Mouse (Mus musculus) hindbrain, postnatal 0 days (tissue): ENCODE measurements around the gene Fbp1. TPM values are rescaled to one million over a fixed set of nuclear protein-coding genes. Genes with fewer than 3 reads are reported as not detected.
A peak's percentile ranks its signal among the peaks of the same experiment; 100 is the strongest.
"Not testable (repeated sequence)": the region's sequence is repeated elsewhere in the genome, so short reads cannot be mapped to it uniquely, and the experiment has no call there.

ENCODE experiments used
- ATAC-seq: fragments of 200-750 bp; cut with Nextera tagmentation; 2 replicates; pipeline ENCODE4 v1.8.0; 2017; ENCODE audit warnings: mild to moderate bottlenecking, moderate TSS enrichment, moderate library complexity
- DNase-seq: peaks from one replicate; pipeline ENCODE4 v3.0.0-alpha.2; 2015; ENCODE audit warnings: low spot score
- H3K27ac ChIP-seq: fragments of 300-500 bp; sonication (generic); 2 replicates; pipeline ENCODE4 v1.5.1; 2014; ENCODE audit warnings: mild to moderate bottlenecking
- H3K27me3 ChIP-seq: fragments of 300-500 bp; sonication (generic); 2 replicates; pipeline ENCODE4 v1.6.1; 2014; ENCODE audit warnings: low read length, mixed read lengths; ENCODE audit not compliant: insufficient read depth
- H3K36me3 ChIP-seq: fragments of 300-500 bp; sonication (generic); 2 replicates; pipeline ENCODE4 v1.6.1; 2014; ENCODE audit warnings: low read length, mixed read lengths; ENCODE audit not compliant: insufficient read depth
- H3K4me1 ChIP-seq: fragments of 300-500 bp; sonication (generic); 2 replicates; pipeline ENCODE4 v1.6.1; 2014; ENCODE audit warnings: antibody characterized with exemption, low read length, mixed read lengths; ENCODE audit not compliant: insufficient read depth
- H3K4me2 ChIP-seq: fragments of 300-500 bp; sonication (generic); 2 replicates; pipeline ENCODE4 v1.6.1; 2014; ENCODE audit warnings: low read depth, mild to moderate bottlenecking, low read length, moderate library complexity, mixed read lengths
- H3K4me3 ChIP-seq: fragments of 300-500 bp; sonication (generic); 2 replicates; pipeline ENCODE4 v1.5.1; 2014; ENCODE audit warnings: low read length
- H3K9ac ChIP-seq: fragments of 300-500 bp; sonication (generic); replicated peaks from 2 replicates; pipeline ENCODE4 v1.6.1; 2014; ENCODE audit warnings: mild to moderate bottlenecking, low read length, moderate library complexity, mixed read lengths
- H3K9me3 ChIP-seq: fragments of 300-500 bp; sonication (generic); 2 replicates; pipeline ENCODE4 v1.6.1; 2016; ENCODE audit warnings: low read length, mixed read lengths
- CTCF ChIP-seq: IDR thresholded peaks from 2 replicates; pipeline ENCODE4 v1.5.1; 2016; ENCODE audit warnings: antibody characterized with exemption, control low read depth, low read depth
- WGBS: fragments of 180-500 bp; shearing (Covaris S2); extraction: QIAGEN DNeasy Blood & Tissue Kit; methylation state at CpG from one replicate; pipeline ENCODE4 v1.1.7; 2014; 5-methylcytosine and 5-hydroxymethylcytosine counted together
- polyA plus RNA-seq: library from polyadenylated mRNA; unstranded; fragments of >200 nt; fragmentation: Nextera tagmentation; extraction: Ambion mirVana; gene quantifications from 2 replicates; pipeline ENCODE4 v1.2.1, GENCODE M21; 2015
- total RNA-seq: library from RNA; depleted of rRNA; stranded (reverse); fragments of >200 nt; gene quantifications from 2 replicates; pipeline ENCODE4 v1.2.3, GENCODE M21; 2014

The Fbp1 gene
- total and polyA plus RNA-seq, 2 experiments from 2014 or later: 0.50 to 2.1 TPM

DNA sequence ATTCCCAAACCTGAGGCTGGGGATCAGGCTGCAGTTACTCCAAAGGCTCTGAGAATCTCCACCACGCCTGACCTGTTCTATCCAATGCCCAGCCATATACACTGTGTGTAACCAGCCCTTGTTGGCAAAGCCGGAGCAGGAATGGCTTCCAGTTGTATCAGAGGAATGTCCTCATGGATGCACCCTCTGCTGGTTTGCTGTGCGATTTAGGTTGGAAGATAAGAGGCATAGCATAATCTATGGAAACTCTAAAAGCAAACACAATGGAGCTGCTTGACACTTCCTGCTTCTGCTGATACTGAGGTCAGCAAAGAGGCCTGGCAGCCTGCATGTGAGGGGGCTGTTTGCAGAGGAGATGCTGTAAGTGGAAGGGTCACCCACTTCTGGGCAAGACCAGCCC lies 25.2 kb downstream of the Fbp1 start:
- Histone ChIP-seq H3K4me2 (no peak overlapping the region), H3K27ac (no peak overlapping the region), H3K27me3 (no peaks in the 10 kb centered on the region), H3K9me3 (no peaks in the 10 kb centered on the region), H3K4me1 (no peaks in the 10 kb centered on the region), H3K36me3 (no peaks in the 10 kb centered on the region), H3K9ac (no peak overlapping the region), H3K4me3 (no peak overlapping the region)
- ATAC-seq (no peak), DNase-seq (no peak)
- 82% methylated on average over 3 of the region's 3 CpGs for WGBS
- TF ChIP-seq CTCF: no peak

DNA sequence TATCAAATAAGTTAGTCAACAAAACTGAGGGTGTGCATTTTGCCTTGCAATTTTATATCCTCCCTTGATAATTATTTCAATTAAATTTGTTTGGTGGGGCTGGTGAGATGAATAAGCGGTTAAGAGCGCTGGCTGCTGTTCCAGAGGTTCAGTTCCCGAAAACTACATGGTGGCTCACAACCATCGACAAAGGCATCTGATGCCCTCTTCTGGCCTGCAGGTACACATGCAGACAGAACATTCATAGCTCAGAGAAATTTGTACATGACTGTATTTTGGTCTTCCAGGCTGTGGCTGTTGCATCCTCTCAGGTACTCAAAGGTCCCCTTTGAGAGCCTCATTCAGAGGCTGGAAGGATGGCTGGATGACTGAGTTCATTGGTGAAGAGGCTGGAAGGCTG lies 28.0 kb downstream of the Fbp1 start:
- peak; percentile 27; the same call in 1 of the 2 replicates for TF ChIP-seq CTCF
- H3K36me3 ChIP-seq: no peaks in the 10 kb centered on the region
- no peak overlapping the region for H3K4me2 ChIP-seq
- H3K4me3 ChIP-seq: no peak overlapping the region
- H3K9me3 ChIP-seq: no peaks in the 10 kb centered on the region
- WGBS: 92% methylated on average over 4 of the region's 4 CpGs
- ATAC-seq: no peak
- H3K27ac ChIP-seq: no peak overlapping the region
- H3K27me3 ChIP-seq: no peaks in the 10 kb centered on the region
- H3K9ac ChIP-seq: no peak overlapping the region
- H3K4me1 ChIP-seq: no peaks in the 10 kb centered on the region
- DNase-seq: no peak

DNA sequence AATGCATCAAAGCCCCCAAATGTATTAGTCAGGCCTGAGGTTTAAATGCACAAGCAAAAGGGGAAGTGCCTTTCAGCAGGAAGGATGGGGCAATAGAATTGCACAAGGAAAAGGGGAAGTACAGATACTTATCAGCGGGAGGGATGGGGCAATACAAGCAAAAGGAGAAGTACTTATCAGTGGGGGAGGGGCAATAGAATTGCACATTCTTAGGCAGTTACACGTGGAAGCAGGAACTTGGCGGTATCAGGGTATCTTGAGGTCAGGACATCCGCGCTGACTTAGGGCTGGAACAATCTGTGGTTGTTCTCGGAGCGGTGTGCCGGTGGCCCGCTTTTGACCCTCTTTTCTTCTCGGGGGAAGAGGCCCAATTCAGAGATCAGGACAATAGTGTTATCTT lies 28.8 kb downstream of the Fbp1 start:
- not testable (repeated sequence) for H3K9me3 ChIP-seq, H3K27ac ChIP-seq, H3K4me2 ChIP-seq, H3K4me1 ChIP-seq, H3K9ac ChIP-seq, ATAC-seq, H3K27me3 ChIP-seq, DNase-seq, H3K4me3 ChIP-seq, H3K36me3 ChIP-seq
- WGBS: 84% methylated on average over 10 of the region's 10 CpGs

DNA sequence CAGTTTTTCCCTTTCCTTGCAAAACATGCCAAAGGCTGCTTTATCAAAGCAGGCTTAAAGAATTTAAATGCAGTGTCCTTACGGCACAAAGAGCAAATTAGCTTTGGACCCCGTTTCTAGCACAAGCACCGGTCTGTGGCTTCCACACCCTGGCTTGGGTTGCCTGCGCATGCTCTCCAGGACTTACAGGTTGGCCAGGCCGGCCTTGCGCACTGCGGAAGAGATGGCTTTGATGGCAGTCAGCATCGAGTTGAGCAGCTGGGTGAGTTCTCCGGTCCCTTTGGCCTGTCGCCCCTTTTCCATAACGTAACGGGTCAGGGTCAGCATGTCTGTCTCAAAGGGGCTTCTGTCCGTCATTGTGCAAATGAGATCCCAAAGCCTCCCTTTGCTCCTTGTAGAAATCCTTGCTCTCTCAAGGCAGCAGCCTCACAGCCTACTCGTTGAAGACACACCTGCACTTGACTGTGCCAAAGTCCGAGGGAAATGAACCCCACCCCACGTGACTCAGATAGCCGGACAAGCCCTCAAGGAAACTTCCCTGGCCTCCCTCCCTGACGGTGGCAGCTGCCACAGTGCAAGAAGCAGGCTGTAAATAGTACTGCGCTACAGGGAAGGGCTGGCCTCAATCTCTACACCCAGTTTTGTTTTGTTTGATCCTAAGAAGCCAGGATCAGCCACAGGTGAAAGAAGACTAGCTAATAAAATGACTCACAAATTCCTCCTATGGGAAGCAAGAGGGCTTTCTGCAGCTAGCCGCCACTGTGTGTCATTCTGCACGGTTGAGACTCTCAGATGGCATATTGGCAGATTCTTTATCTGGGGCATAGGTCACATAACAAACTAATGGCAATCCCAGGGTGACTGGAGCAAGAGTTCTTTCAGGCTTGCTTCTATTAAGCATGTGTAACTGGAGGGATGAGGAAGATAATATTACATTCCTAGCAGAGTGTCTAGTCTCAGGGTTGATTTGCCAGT lies 29.9 kb downstream of the Fbp1 start, which contains the start of gene Fbp2:
TSS of gene Fbp2 (minus strand) at position 482 of the 975 bp plus-strand sequence.
- Histone ChIP-seq H3K9ac (no peak within 1 kb of the TSS), H3K4me3 (no peak within 1 kb of the TSS), H3K9me3 (no peaks in the 10 kb centered on the region), H3K36me3 (no peaks in the 10 kb centered on the region), H3K4me2 (no peak within 1 kb of the TSS), H3K27ac (no peak within 1 kb of the TSS), H3K27me3 (no peaks in the 10 kb centered on the region), H3K4me1 (no peaks in the 10 kb centered on the region)
- TF ChIP-seq CTCF: no peak
- 71% methylated on average over 21 of the region's 21 CpGs for WGBS
- DNase-seq: no peak
- no peak for ATAC-seq

DNA sequence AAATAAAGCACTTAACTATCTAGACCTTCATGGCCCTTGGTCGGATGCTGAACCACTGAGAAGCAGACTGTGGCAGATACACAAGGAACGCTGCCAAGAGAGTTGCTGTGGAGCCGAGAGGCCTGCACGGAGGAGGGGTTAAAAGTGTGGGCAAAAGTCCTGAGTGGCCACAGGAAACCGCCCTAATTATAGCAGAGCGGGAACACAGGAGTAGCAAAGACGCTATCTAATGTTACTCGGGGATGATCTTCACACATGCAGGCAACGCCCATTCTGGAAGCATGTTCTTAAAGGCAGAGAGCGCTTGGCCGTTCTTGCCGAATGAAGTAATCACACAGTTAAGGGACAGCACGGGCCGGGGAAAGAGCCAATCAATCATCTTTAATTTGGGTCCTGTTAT lies 31.2 kb downstream of the Fbp1 start:
- DNase-seq (no peak), ATAC-seq (no peak)
- Histone ChIP-seq H3K9me3 (no peaks in the 10 kb centered on the region), H3K4me3 (no peak overlapping the region), H3K4me1 (no peaks in the 10 kb centered on the region), H3K27me3 (no peaks in the 10 kb centered on the region), H3K4me2 (no peak overlapping the region), H3K27ac (no peak overlapping the region), H3K36me3 (no peaks in the 10 kb centered on the region), H3K9ac (no peak overlapping the region)
- no peak for TF ChIP-seq CTCF
- 83% methylated on average over 14 of the region's 14 CpGs for WGBS

DNA sequence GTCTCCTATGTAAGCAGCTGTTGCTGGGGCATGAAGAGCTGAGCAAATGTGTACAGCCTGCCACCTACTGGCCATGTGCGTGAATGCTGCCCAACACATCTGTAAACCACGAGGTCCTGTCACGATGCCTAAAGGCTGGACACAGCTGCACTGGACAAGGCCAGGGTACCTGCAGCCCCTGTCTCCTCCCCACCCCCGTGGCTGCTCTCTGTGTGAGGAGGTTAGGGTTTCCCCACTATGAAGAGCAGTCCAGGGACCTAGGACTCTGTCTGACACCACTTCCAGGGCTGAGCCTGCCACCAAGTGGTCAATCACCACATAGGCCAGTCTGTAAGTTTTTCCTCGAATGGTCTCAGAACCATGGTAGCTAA lies 31.8 kb downstream of the Fbp1 start:
- Histone ChIP-seq H3K9me3 (no peaks in the 10 kb centered on the region), H3K4me2 (peak overlapping the region; percentile 58), H3K36me3 (no peaks in the 10 kb centered on the region), H3K4me1 (no peaks in the 10 kb centered on the region), H3K9ac (0 out of 2 replicates have a peak overlapping the region, but pooled peaks have one; percentile 13), H3K4me3 (peak overlapping the region; percentile 32), H3K27ac (no peak overlapping the region), H3K27me3 (no peaks in the 10 kb centered on the region)
- 1% methylated on average over 5 of the region's 5 CpGs for WGBS
- DNase-seq (peak; percentile 91), ATAC-seq (peak; percentile 95)
- peak; percentile 98 for TF ChIP-seq CTCF
